In the genomic region with DNA sequence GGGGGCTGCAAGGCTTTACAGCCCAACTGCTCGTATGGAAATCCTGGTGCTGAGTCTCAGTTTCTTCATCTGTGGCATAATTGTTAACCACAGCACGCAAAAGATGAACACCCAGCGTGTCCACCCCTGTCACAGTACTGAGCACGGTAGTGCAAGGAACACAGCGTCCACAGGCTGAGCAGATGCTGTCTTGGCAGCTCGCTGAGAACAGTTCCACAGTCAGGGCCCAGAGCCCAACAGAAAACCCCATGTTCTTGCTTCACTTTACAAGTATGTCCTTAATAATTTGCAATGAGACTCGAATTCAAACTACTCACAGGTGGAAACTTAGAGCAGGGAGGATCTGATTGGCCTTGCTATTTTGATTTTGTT, we compare ENCODE assay signal across 8 mouse cellular contexts. TPM values are rescaled to one million over a fixed set of nuclear protein-coding genes. Genes with fewer than 3 reads are reported as not detected.
DNase-seq lines count a peak whose midpoint lies in the region; ATAC-seq and TF ChIP-seq lines count a peak whose summit lies in the region.

No protein-coding gene starts in this region.

- DNase-seq in kidney, adult 2 months: no peak
- DNase-seq in hindbrain, embryonic 11.5 days (ENCODE audit: low spot score): no peak
- peak; percentile 45 for DNase-seq in lung, postnatal 10 days
- DNase-seq in B cell, adult 2 months: no peak
- DNase-seq in adrenal gland, postnatal 4 days (ENCODE audit: low spot score in 2 of 2): no peak
- no peak for DNase-seq in cerebellum, adult 9-11 months

- no peaks in the 10 kb centered on the region; the same call in 1 of the 2 replicates for H3K27me3 ChIP-seq in kidney, embryonic 14.5 days (ENCODE audit: control insufficient read depth, insufficient read depth, low read length)
- no peaks in the 10 kb centered on the region for H3K27me3 ChIP-seq in kidney, adult 2 months (replicated peaks; ENCODE audit: control insufficient read depth, insufficient read depth, low read length)
- peaks cover 14% of the 10 kb centered on the region; the same call in 1 of the 2 replicates for H3K27me3 ChIP-seq in forebrain, embryonic 16.5 days (replicated peaks; ENCODE audit: control insufficient read depth, insufficient read depth, low read length)
- H3K27me3 ChIP-seq in hindbrain, embryonic 11.5 days (ENCODE audit: control insufficient read depth, insufficient read depth, low read length): peaks cover 18% of the 10 kb centered on the region

- peak overlapping the region; percentile 86 for H3K4me2 ChIP-seq in kidney, embryonic 14.5 days (replicated peaks; ENCODE audit: low read depth, low read length)
- H3K4me2 ChIP-seq in forebrain, embryonic 16.5 days (ENCODE audit: low read length): peak overlapping the region; percentile 76
- H3K4me2 ChIP-seq in hindbrain, embryonic 11.5 days (replicated peaks; ENCODE audit: low read depth, low read length): peak overlapping the region; percentile 94

- H3K9me3 ChIP-seq in kidney, embryonic 14.5 days (ENCODE audit: control insufficient read depth, low read length): no peaks in the 10 kb centered on the region
- H3K9me3 ChIP-seq in forebrain, embryonic 16.5 days (ENCODE audit: control insufficient read depth, low read length): no peaks in the 10 kb centered on the region
- no peaks in the 10 kb centered on the region for H3K9me3 ChIP-seq in hindbrain, embryonic 11.5 days (ENCODE audit: control insufficient read depth, low read length)

- WGBS in kidney, embryonic 14.5 days: 51% methylated on average over 7 of the region's 7 CpGs
- WGBS in kidney, adult 2 months: 63% methylated on average over 7 of the region's 7 CpGs
- 35% methylated on average over 7 of the region's 7 CpGs for WGBS in forebrain, embryonic 16.5 days
- 55% methylated on average over 7 of the region's 7 CpGs for WGBS in hindbrain, embryonic 11.5 days

- no peak for TF ChIP-seq POLR2A in kidney, adult 2 months (IDR thresholded peaks at IDR 0.05; ENCODE audit: low read depth, low read length)

- no peaks in the 10 kb centered on the region for H3K36me3 ChIP-seq in kidney, embryonic 14.5 days (ENCODE audit: control insufficient read depth, insufficient read depth, low read length)
- no peaks in the 10 kb centered on the region for H3K36me3 ChIP-seq in kidney, adult 2 months (ENCODE audit: control insufficient read depth, insufficient read depth, low read length)
- no peaks in the 10 kb centered on the region for H3K36me3 ChIP-seq in forebrain, embryonic 16.5 days (ENCODE audit: control insufficient read depth, insufficient read depth)
- no peaks in the 10 kb centered on the region for H3K36me3 ChIP-seq in hindbrain, embryonic 11.5 days (ENCODE audit: control insufficient read depth, insufficient read depth, low read length)

- 0 out of 2 replicates have a peak, but pooled peaks cover 12% of the 10 kb centered on the region for H3K4me1 ChIP-seq in kidney, embryonic 14.5 days (ENCODE audit: control insufficient read depth, insufficient read depth, low read length)
- no peaks in the 10 kb centered on the region for H3K4me1 ChIP-seq in kidney, adult 2 months (ENCODE audit: control insufficient read depth, insufficient read depth, low read length)
- peaks cover 8% of the 10 kb centered on the region; the same call in 1 of the 2 replicates for H3K4me1 ChIP-seq in forebrain, embryonic 16.5 days (replicated peaks; ENCODE audit: control insufficient read depth, insufficient read depth, low read length)
- H3K4me1 ChIP-seq in hindbrain, embryonic 11.5 days (replicated peaks; ENCODE audit: control insufficient read depth, insufficient read depth, low read length): no peaks in the 10 kb centered on the region

- no peak for ATAC-seq in kidney, embryonic 14.5 days (ENCODE audit: low FRiP score, low TSS enrichment)
- no peak for ATAC-seq in forebrain, embryonic 16.5 days
- ATAC-seq in hindbrain, embryonic 11.5 days (ENCODE audit: low FRiP score): no peak

- 0 out of 2 replicates have a peak overlapping the region, but pooled peaks have one; percentile 67 for H3K9ac ChIP-seq in kidney, embryonic 14.5 days (ENCODE audit: low read depth, low read length)
- no peak overlapping the region; the same call in 1 of the 2 replicates for H3K9ac ChIP-seq in forebrain, embryonic 16.5 days (replicated peaks; ENCODE audit: low read depth, low read length)
- no peak overlapping the region for H3K9ac ChIP-seq in hindbrain, embryonic 11.5 days (ENCODE audit: low read depth, low read length)

- peak overlapping the region; percentile 54 for H3K4me3 ChIP-seq in kidney, embryonic 14.5 days (ENCODE audit: low read length)
- H3K4me3 ChIP-seq in kidney, adult 2 months (ENCODE audit: insufficient read depth, low read depth, low read length): no peak overlapping the region
- peak overlapping the region; percentile 55 for H3K4me3 ChIP-seq in forebrain, embryonic 16.5 days (replicated peaks; ENCODE audit: low read length)
- H3K4me3 ChIP-seq in hindbrain, embryonic 11.5 days (ENCODE audit: low read depth, low read length): peak overlapping the region; percentile 47

- H3K27ac ChIP-seq in kidney, embryonic 14.5 days (ENCODE audit: low read depth, low read length): no peak overlapping the region
- H3K27ac ChIP-seq in kidney, adult 2 months (ENCODE audit: insufficient read depth, low read depth, low read length): no peak overlapping the region
- no peak overlapping the region for H3K27ac ChIP-seq in forebrain, embryonic 16.5 days (ENCODE audit: low read length)
- H3K27ac ChIP-seq in hindbrain, embryonic 11.5 days (ENCODE audit: low read depth, low read length): no peak overlapping the region

- TF ChIP-seq CTCF in kidney, adult 2 months (conservative IDR thresholded peaks at IDR 0.05; ENCODE audit: insufficient read depth, insufficient read length, low read depth, low read length): no peak

RNA-seq across cellular contexts. Expression of a gene that starts 0.6 kb away (rescaled TPM):
- 1.3 and 1.4 TPM in 2 replicates for polyA plus RNA-seq in kidney, embryonic 14.5 days (2014; fragmentation: Nextera tagmentation; extraction: Ambion mirVana)
- polyA plus RNA-seq in kidney, adult 2 months (2012; rRNA removed): 1.3 and 1.7 TPM in 2 replicates
- 0.10 and 0.27 TPM in 2 replicates for polyA plus RNA-seq in forebrain, embryonic 16.5 days (2015; fragmentation: Nextera tagmentation; extraction: Ambion mirVana)
- 0.22 and 0.37 TPM in 2 replicates for polyA plus RNA-seq in hindbrain, embryonic 11.5 days (2014; fragmentation: Nextera tagmentation; extraction: Ambion mirVana)
- total RNA-seq in adrenal gland, postnatal 4 days (2021): 1 to 10 TPM; 6.3 to 7.7 TPM

RNA-seq across cellular contexts. Expression of a gene that starts 23.8 kb away (rescaled TPM):
- polyA plus RNA-seq in kidney, embryonic 14.5 days (2014; fragmentation: Nextera tagmentation; extraction: Ambion mirVana): not detected in 2 replicates
- 0.65 and 1.5 TPM in 2 replicates for polyA plus RNA-seq in kidney, adult 2 months (2012; rRNA removed)
- polyA plus RNA-seq in forebrain, embryonic 16.5 days (2015; fragmentation: Nextera tagmentation; extraction: Ambion mirVana): not detected in 2 replicates
- 0.17 TPM in 1 of 2 replicates, not detected in the other for polyA plus RNA-seq in hindbrain, embryonic 11.5 days (2014; fragmentation: Nextera tagmentation; extraction: Ambion mirVana)
- under 1 TPM in 1 of 2 experiments, not detected in 1; 0.28 TPM for total RNA-seq in adrenal gland, postnatal 4 days (2021)
